Mouse (Mus musculus) adrenal gland, postnatal 36 days (tissue): ENCODE data around the gene Tfpt. TPM values are rescaled to one million over a fixed set of nuclear protein-coding genes. Genes with fewer than 3 reads are reported as not detected.
A peak's percentile ranks its signal among the peaks of the same experiment; 100 is the strongest.
"Not testable (repeated sequence)": the region's sequence is repeated elsewhere in the genome, so short reads cannot be mapped to it uniquely, and the experiment has no call there.

Experiments used
- DNase-seq, 2 experiments: peaks; one replicate each; pipeline ENCODE4 v3.0.0; 2021; ENCODE audit warnings: mixed read lengths in 1 of 2
- microRNA-seq: library from miRNA; unstranded; fragments of <30 nt; microRNA quantifications from one replicate; pipeline ENCODE4 v1.2.0, GENCODE M21; 2021
- total RNA-seq, 2 experiments: library from RNA; stranded (reverse); gene quantifications; 2 replicates each; pipeline ENCODE4 v1.2.3; 2021

The Tfpt gene
- total RNA-seq, 2 experiments from 2014 or later = 26.3 to 29.6 TPM

GRCm38 (mm10) chr7:3576354-3577124 lies 53.2 kb downstream of the Tfpt start:
- DNase-seq = no peak

GRCm38 (mm10) chr7:3574216-3574615 lies 55.5 kb downstream of the Tfpt start:
- peak; percentile 11 to 41 for DNase-seq

- no peak for DNase-seq
Observed at GRCm38 (mm10) chr7:3571847-3572246, 57.9 kb downstream of the Tfpt start.

- not testable (repeated sequence) for DNase-seq
Observed at GRCm38 (mm10) chr7:3570580-3570979, 59.1 kb downstream of the Tfpt start.

Small RNA genes lying within 50 kb of the gene (microRNA-seq; reads per million reads assigned to microRNA genes)
- gene Gm25100 = not detected
- 2.7 reads per million, percentile 5 among the genes with 10 or more reads in this experiment for gene Mir3572

Other genes with a start within 250 kb of the Tfpt start
- gene Cacng8, start 239.2 kb downstream of the Tfpt start, total RNA-seq = 1 to 10 TPM; 2.0 to 5.1 TPM
- not detected for gene Cacng6, start 205.7 kb downstream of the Tfpt start, total RNA-seq
- gene Tarm1, start 127.3 kb downstream of the Tfpt start, total RNA-seq = 1 to 10 TPM; 1.2 to 1.8 TPM
- not detected for gene Oscar, start 13.8 kb downstream of the Tfpt start, total RNA-seq
- gene Ndufa3, start 12.6 kb downstream of the Tfpt start, total RNA-seq = 100 to 1,000 TPM; 710 to 713 TPM
- gene Prpf31, start 56 bp upstream of the Tfpt start, total RNA-seq = 10 to 100 TPM; 44.8 to 49.5 TPM
- gene Cnot3, start 15.3 kb upstream of the Tfpt start, total RNA-seq = 10 to 100 TPM; 47.5 to 47.6 TPM
- 10 to 100 TPM; 14.0 to 15.0 TPM for gene Leng1, start 35.9 kb upstream of the Tfpt start, total RNA-seq
- gene Tmc4, start 47.6 kb upstream of the Tfpt start, total RNA-seq = 10 to 100 TPM in 1 of 2 experiments, 1 to 10 TPM in 1; 8.7 to 11.6 TPM
- gene Tsen34, start 62.9 kb upstream of the Tfpt start, total RNA-seq = 100 to 1,000 TPM in 1 of 2 experiments, 10 to 100 TPM in 1; 99.5 to 113 TPM
- 10 to 100 TPM; 62.4 to 66.6 TPM for gene Mboat7, start 63.6 kb upstream of the Tfpt start, total RNA-seq
- 1,000 to 10,000 TPM; 1,002 to 1,021 TPM for gene Rps9, start 74.1 kb upstream of the Tfpt start, total RNA-seq
- 1 to 10 TPM; 1.8 to 2.6 TPM for gene Pirb, start 90.5 kb upstream of the Tfpt start, total RNA-seq
- gene Gm15448, start 195.8 kb upstream of the Tfpt start, total RNA-seq = under 1 TPM in 1 of 2 experiments, not detected in 1; 0.26 TPM
- gene Pira2, start 215.1 kb upstream of the Tfpt start, total RNA-seq = under 1 TPM; 0.10 to 0.26 TPM